Mouse (Mus musculus): ENCODE measurements around the gene Vav2. TPM values are rescaled to one million over a fixed set of nuclear protein-coding genes. Genes with fewer than 3 reads are reported as not detected.

Vav2 gene
- total RNA-seq, 2 experiments from 2014 or later: 3.2 to 4.0 TPM

DNA sequence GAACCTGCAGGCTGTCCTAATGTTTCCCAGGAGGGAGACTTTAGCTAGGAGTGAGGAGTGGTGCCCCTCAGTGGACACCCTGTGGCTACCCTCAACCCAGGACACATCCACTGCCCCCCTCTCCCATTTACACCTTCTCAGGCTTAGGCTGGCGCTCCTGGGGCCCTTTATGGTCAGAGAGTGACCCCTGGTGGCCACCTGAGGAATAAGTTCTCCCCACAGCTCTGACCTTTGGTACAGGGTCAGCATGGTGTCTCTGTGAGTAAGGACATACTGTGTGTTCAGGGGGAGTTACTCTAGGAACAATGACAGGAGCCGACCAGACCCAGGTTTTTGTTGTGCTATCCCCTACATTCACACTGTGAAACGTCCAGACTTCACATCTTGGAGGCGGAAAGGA lies 189.5 kb downstream of the Vav2 start:
- intact Hi-C loops (cut with DNase I; ENCODE audit: low total_unique reads): loop anchor here (2.0 to 5.0 kb wide), 2 partner anchors 160 to 195 kb away; partner anchors contain the start of gene Adamtsl2
- DNase-seq: peak; percentile 64

- peak; percentile 72 for DNase-seq
- intact Hi-C loops (cut with DNase I; ENCODE audit: low total_unique reads): loop anchor here (2.0 to 5.0 kb wide), 2 partner anchors 158 to 193 kb away; partner anchors contain the start of gene Adamtsl2
Measured at GRCm38 (mm10) chr2:27235729-27236128, 191.1 kb downstream of the Vav2 start.

DNA sequence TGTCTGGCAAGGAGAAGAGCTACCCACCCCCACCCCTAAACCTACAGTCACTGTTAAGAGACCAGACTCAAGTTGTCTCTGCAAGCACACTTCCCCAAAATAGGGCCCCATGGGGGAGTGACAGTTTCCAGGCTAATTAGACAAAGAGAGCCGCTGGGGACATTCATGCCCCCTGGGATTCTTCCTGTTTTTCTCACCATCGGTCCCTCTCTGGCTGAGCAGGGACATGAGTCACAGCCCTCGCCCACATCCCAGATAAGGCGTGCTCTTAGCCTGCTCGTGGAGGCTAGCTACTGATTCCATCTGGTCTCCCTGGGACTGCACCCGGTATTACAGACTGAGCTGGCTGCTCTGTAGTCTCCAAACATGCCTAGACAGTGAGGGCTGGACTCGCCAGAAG lies 194.5 kb downstream of the Vav2 start:
- no peak for DNase-seq
- intact Hi-C loops (cut with DNase I; ENCODE audit: low total_unique reads): no loop called here

DNA sequence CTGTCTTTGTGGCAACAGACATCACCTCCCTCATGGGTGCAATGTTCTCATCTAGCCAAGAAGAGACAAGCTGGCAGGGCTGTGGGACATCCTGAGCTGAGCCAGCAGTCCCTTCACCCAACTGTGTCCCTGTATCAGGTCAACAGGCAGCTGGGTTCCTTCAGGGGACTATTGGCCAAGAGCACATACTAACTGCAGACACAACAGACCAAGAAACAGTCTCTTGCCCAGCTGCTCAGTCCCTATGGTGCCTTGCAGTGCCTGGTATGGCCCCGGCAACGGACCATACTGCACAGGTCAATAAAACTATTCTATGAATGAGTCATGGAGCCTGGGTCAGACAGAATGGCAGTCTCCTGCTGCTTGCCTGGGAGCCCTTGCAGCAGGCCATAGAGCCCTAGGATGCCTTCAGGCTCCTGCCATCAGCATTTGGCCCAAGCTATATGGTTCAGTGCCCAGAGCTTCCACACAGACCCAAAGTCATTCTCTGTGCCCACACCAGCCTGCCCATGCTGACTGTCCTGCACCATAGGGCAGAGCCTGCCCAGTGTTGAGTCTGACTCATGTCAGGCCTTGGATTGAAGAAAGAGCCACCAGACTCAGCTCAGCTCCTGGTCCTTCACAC lies 197.2 kb downstream of the Vav2 start:
- intact Hi-C loops (cut with DNase I; ENCODE audit: low total_unique reads): loop anchor here (2.0 kb wide), 1 partner anchor 103 kb away; no protein-coding TSS in a partner anchor
- no peak for DNase-seq

DNA sequence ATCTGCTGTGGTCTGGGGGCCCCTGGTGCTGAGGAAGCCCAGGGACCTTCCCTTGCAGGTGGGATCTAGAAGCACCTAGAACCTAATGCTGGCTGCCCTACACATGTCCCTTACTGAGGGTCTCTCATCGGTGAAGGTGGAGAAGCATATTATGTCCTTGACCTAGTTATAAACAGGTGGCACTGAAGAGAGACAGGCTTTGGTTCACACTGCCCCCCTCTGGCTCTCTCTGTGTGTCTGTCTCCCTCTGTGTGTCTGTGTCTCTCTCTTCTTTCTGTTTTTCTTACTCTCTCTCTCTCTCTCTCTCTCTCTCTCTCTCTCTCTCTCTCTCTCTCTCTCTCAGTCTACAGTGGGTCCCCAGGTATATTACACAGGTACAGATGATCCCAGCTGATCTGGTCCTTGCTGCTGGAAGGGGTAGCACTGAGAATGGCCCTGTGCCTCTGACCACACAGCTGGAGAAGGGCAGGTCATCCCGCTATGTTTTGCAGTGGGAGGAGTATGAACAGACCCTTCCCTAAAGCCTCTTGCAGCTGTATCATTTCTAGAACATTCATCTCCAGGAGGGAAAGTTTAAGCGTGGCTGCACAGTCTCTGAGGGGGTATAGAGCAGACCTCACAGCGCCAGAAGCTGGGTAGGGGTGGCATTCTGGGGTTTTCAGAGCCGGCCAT lies 197.9 kb downstream of the Vav2 start:
- no peak for DNase-seq
- intact Hi-C loops (cut with DNase I; ENCODE audit: low total_unique reads): no loop called here

DNA sequence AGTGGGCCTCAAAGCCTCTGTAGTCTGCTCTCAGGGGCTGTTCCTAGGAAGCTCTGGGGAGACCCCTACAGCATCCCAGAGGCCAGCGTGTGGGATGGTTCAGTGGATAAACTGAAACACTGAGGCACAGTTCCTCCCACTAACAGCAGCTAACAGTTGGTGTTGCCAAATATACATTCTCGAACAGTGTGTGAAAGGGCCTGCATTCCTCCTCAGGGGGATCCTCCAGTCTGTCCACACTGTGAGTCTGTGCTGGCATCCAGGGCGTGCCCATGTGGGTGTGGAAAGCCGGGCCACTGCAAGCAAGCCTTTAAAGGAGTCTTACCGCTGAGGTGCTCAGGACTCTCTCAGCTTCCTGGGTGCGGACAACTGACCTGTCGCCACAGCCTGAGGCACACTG lies 200.3 kb downstream of the Vav2 start:
- DNase-seq: no peak
- intact Hi-C loops (cut with DNase I; ENCODE audit: low total_unique reads): no loop called here

- intact Hi-C loops (cut with DNase I; ENCODE audit: low total_unique reads): no loop called here
- no peak for DNase-seq
Measured at GRCm38 (mm10) chr2:27223012-27223421, 203.8 kb downstream of the Vav2 start.

DNA sequence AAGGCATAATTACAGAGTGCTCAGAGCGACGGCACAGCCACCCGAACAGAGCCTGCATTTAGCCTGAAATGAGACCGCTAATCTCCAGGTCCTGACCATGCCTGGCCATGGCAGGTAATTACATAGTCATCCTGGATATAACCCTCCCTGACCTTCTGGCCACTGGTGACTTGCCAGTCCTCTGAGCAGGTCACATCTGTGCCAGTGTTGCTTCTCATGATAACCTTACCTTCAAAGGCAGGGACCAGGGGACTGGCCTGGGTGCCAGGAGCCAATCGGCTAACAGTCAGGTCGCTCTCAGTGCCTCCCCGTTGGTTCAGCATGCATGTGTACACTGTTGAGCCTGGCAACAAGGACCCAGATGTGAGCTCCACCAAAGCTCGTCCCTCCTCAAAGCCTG lies 208.3 kb downstream of the Vav2 start:
- DNase-seq: no peak
- intact Hi-C loops (cut with DNase I; ENCODE audit: low total_unique reads): no loop called here

DNA sequence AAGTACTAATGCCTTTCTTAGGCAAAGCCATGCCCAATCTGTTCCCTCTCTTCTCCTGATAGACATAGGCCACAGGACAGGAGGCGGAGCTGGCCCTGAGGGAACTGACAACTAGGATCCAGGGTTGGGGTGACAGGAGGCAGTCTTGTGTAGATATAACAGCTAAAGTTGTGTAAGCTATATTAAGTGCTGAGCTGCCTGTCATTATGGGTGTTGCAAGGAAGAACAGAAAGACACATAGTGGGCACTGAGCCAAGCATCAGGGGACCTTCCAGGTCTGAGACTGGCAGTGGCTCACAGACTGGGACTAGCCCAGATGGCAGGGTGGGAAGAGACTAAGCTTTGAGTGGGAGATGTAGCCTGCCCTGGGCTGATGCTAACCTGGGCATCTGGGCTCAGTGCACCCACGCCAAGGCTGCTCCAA lies 208.7 kb downstream of the Vav2 start:
- intact Hi-C loops (cut with DNase I; ENCODE audit: low total_unique reads): no loop called here
- DNase-seq: no peak

GRCm38 (mm10) chr2:27215537-27215936 lies 211.3 kb downstream of the Vav2 start:
- intact Hi-C loops (cut with DNase I; ENCODE audit: low total_unique reads): no loop called here

More at GRCm38 (mm10) chr2:27215537-27215936, 211.3 kb downstream of the Vav2 start:
- no peak for DNase-seq

Small RNA genes within 50 kb of the gene (microRNA-seq; reads per million reads assigned to microRNA genes)
- gene Gm24049: 0 reads per million in 2 experiments
- gene Mir7578: 0 reads per million in 2 experiments

Other genes starting within 250 kb of the Vav2 start
- 1 to 10 TPM; 4.2 to 6.0 TPM for gene Sardh, start 178.7 kb downstream of the Vav2 start, total RNA-seq (2021)
- gene Brd3os, start 15.3 kb upstream of the Vav2 start, total RNA-seq (2021): 1 to 10 TPM in 1 of 2 experiments, under 1 TPM in 1; 1.00 to 1.4 TPM
- gene Brd3, start 80.6 kb upstream of the Vav2 start, total RNA-seq (2021): 10 to 100 TPM; 23.7 to 35.2 TPM
- 10 to 100 TPM; 17.5 to 20.9 TPM for gene Wdr5, start 88.1 kb upstream of the Vav2 start, total RNA-seq (2021)
- 10 to 100 TPM; 48.4 to 53.6 TPM for gene Rxra, start 249.4 kb upstream of the Vav2 start, total RNA-seq (2021)

Data from gastrocnemius, postnatal 14 days (tissue).